Mouse (Mus musculus): ENCODE results near the gene Mfsd4b2. TPM values are rescaled to one million over a fixed set of nuclear protein-coding genes. Genes with fewer than 3 reads are reported as not detected.
"Not testable (repeated sequence)": the region's sequence is repeated elsewhere in the genome, so short reads cannot be mapped to it uniquely, and the experiment has no call there.

Gene Mfsd4b2
- polyA plus RNA-seq, 1 experiment, result not detected

DNA sequence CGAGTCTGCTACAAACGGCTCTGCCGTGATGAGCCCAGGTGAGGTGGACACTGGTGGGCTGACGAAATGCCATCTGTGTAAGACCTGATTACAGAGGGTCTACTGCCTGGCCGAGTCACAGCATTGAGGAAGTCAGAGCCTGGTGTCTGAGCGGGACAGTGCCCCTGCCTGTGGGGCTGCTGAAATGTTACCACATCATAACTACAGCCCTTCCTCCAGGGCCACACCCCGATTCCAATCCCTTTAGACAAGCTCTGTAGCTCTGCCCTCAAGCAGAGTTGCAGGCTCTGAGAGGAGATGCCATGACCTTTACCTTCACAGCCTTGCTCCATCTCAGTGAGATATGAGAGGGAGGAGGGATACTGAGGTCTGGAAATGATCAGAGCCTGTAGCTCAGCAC is 9.8 kb upstream of the Mfsd4b2 start:
- no peak overlapping the region for H3K27ac ChIP-seq (ENCODE audit: insufficient read depth, low read length)
- no peaks in the 10 kb centered on the region for H3K9me3 ChIP-seq (replicated peaks; ENCODE audit: control insufficient read depth, insufficient read depth, low read length, poor library complexity, severe bottlenecking)
- no peak for TF ChIP-seq POLR2A (IDR thresholded peaks at IDR 0.05; ENCODE audit: insufficient read depth, low read length)
- TF ChIP-seq EP300 (IDR thresholded peaks at IDR 0.05; ENCODE audit: insufficient read depth, low read depth, low read length), result no peak
- TF ChIP-seq CTCF (IDR thresholded peaks at IDR 0.05; ENCODE audit: low read depth, low read length), result no peak
- H3K9ac ChIP-seq (ENCODE audit: low read depth, poor library complexity, severe bottlenecking), result no peak overlapping the region
- no peaks in the 10 kb centered on the region for H3K27me3 ChIP-seq (ENCODE audit: control insufficient read depth, insufficient read depth, low read length, poor library complexity, severe bottlenecking)
- no peak overlapping the region for H3K4me3 ChIP-seq (ENCODE audit: low read depth, low read length)
- no peaks in the 10 kb centered on the region for H3K36me3 ChIP-seq (ENCODE audit: control insufficient read depth, insufficient read depth, low read length, poor library complexity, severe bottlenecking)
- H3K4me1 ChIP-seq (ENCODE audit: control insufficient read depth, insufficient read depth, low read length), result no peaks in the 10 kb centered on the region

GRCm38 (mm10) chr10:39924556-39924955 is 2.2 kb downstream of the Mfsd4b2 start:
- not testable (repeated sequence) for H3K27ac ChIP-seq (ENCODE audit: insufficient read depth, low read length); H3K9me3 ChIP-seq (replicated peaks; ENCODE audit: control insufficient read depth, insufficient read depth, low read length, poor library complexity, severe bottlenecking); H3K4me3 ChIP-seq (ENCODE audit: low read depth, low read length); H3K4me1 ChIP-seq (ENCODE audit: control insufficient read depth, insufficient read depth, low read length); H3K27me3 ChIP-seq (ENCODE audit: control insufficient read depth, insufficient read depth, low read length, poor library complexity, severe bottlenecking); H3K9ac ChIP-seq (ENCODE audit: low read depth, poor library complexity, severe bottlenecking); H3K36me3 ChIP-seq (ENCODE audit: control insufficient read depth, insufficient read depth, low read length, poor library complexity, severe bottlenecking)

DNA sequence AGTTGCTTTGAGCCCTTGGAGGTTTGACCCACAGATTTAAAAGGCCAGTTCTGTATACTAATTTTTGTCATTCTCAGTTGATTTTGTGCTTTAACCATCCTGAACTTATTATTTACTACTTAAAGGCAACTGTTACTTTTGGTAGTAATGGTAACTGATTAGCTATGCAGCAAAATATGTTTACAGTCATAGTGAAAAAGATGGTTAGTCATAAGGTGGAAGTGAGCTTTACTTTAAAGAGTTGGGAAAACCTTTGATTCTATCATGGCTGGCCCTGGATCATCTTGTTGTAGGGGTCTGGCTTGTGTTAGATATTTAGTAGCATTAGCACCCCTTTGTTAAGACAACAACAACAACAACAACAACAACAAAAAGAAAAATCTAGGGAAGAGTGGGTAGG is 14.1 kb downstream of the Mfsd4b2 start:
- Histone ChIP-seq H3K27me3 (ENCODE audit: control insufficient read depth, insufficient read depth, low read length, poor library complexity, severe bottlenecking) (no peaks in the 10 kb centered on the region), H3K27ac (ENCODE audit: insufficient read depth, low read length) (no peak overlapping the region), H3K36me3 (ENCODE audit: control insufficient read depth, insufficient read depth, low read length, poor library complexity, severe bottlenecking) (no peaks in the 10 kb centered on the region), H3K4me1 (ENCODE audit: control insufficient read depth, insufficient read depth, low read length) (no peaks in the 10 kb centered on the region), H3K9me3 (replicated peaks; ENCODE audit: control insufficient read depth, insufficient read depth, low read length, poor library complexity, severe bottlenecking) (peaks cover 8% of the 10 kb centered on the region; the same call in 1 of the 2 replicates), H3K4me3 (ENCODE audit: low read depth, low read length) (no peak overlapping the region), H3K9ac (ENCODE audit: low read depth, poor library complexity, severe bottlenecking) (no peak overlapping the region)
- no peak for TF ChIP-seq EP300 (IDR thresholded peaks at IDR 0.05; ENCODE audit: insufficient read depth, low read depth, low read length)
- no peak for TF ChIP-seq POLR2A (IDR thresholded peaks at IDR 0.05; ENCODE audit: insufficient read depth, low read length)

DNA sequence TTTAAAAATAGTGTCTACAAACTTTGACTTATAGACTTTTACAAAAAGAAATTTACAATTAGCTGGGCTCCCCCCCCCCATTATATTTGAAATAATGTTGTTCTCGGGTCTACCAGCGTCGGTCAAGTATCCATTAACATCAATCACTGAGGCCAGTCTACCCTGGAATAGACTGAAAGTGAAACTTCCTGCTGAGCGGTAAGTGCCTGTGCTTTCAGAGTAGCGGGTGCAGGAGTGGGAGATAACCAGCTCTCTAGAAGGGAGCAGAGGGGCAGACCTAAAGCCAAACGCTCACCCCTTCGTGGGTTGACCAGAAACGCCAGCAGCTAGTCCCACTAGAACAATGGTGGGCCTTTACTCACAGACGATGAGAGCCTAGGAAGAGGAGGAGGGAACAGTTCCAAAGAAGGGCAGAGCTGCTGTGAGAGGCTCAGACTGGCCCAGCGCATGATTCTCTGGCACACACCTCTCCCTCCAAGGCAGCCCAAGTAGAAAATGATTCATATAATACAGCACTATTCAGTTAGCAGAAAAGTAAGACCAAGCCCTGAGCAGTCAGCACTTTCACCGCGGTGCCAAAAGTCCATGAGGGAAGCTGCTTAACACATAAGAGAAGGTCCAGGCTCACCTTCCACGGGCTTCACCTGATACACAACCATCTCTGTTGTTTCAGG is 17.8 kb downstream of the Mfsd4b2 start:
- no peak overlapping the region for H3K4me3 ChIP-seq (ENCODE audit: low read depth, low read length)
- no peaks in the 10 kb centered on the region for H3K27me3 ChIP-seq (ENCODE audit: control insufficient read depth, insufficient read depth, low read length, poor library complexity, severe bottlenecking)
- H3K9me3 ChIP-seq (replicated peaks; ENCODE audit: control insufficient read depth, insufficient read depth, low read length, poor library complexity, severe bottlenecking), result no peaks in the 10 kb centered on the region
- no peaks in the 10 kb centered on the region for H3K36me3 ChIP-seq (ENCODE audit: control insufficient read depth, insufficient read depth, low read length, poor library complexity, severe bottlenecking)
- no peak overlapping the region for H3K9ac ChIP-seq (ENCODE audit: low read depth, poor library complexity, severe bottlenecking)
- no peaks in the 10 kb centered on the region for H3K4me1 ChIP-seq (ENCODE audit: control insufficient read depth, insufficient read depth, low read length)
- no peak overlapping the region for H3K27ac ChIP-seq (ENCODE audit: insufficient read depth, low read length)
- no peak for TF ChIP-seq EP300 (IDR thresholded peaks at IDR 0.05; ENCODE audit: insufficient read depth, low read depth, low read length)
- TF ChIP-seq POLR2A (IDR thresholded peaks at IDR 0.05; ENCODE audit: insufficient read depth, low read length), result no peak
- no peak for TF ChIP-seq CTCF (IDR thresholded peaks at IDR 0.05; ENCODE audit: low read depth, low read length)

- Histone ChIP-seq H3K9me3 (replicated peaks; ENCODE audit: control insufficient read depth, insufficient read depth, low read length, poor library complexity, severe bottlenecking) (no peaks in the 10 kb centered on the region), H3K4me3 (ENCODE audit: low read depth, low read length) (no peak overlapping the region), H3K9ac (ENCODE audit: low read depth, poor library complexity, severe bottlenecking) (no peak overlapping the region), H3K27ac (ENCODE audit: insufficient read depth, low read length) (no peak overlapping the region), H3K4me1 (ENCODE audit: control insufficient read depth, insufficient read depth, low read length) (no peaks in the 10 kb centered on the region), H3K36me3 (ENCODE audit: control insufficient read depth, insufficient read depth, low read length, poor library complexity, severe bottlenecking) (no peaks in the 10 kb centered on the region), H3K27me3 (ENCODE audit: control insufficient read depth, insufficient read depth, low read length, poor library complexity, severe bottlenecking) (no peaks in the 10 kb centered on the region)
- TF ChIP-seq CTCF (IDR thresholded peaks at IDR 0.05; ENCODE audit: low read depth, low read length) (no peak), POLR2A (IDR thresholded peaks at IDR 0.05; ENCODE audit: insufficient read depth, low read length) (no peak), EP300 (IDR thresholded peaks at IDR 0.05; ENCODE audit: insufficient read depth, low read depth, low read length) (no peak)
These were observed 19.7 kb downstream of the Mfsd4b2 start for GRCm38 (mm10) chr10:39906799-39907658.

DNA sequence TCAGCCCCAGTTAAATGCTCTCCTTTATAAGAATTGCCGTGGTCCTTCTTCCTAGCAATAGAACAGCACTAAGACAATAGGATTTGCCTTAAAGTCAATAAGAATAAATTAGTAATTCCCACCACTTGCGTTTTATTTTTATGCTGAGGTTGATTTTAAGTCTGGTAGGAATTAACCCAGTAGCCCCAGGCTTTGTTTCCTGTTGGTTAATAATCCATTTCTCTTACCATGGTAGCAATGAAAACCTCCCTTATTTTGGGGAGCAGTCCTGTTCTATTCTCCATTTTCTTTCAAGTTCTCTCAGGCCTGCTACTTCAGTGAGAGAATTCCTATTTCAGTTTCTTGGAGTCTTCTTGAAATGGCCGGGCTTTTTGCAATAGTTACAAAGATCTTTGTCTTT is 22.5 kb downstream of the Mfsd4b2 start:
- Histone ChIP-seq H3K27me3 (ENCODE audit: control insufficient read depth, insufficient read depth, low read length, poor library complexity, severe bottlenecking) (no peaks in the 10 kb centered on the region), H3K36me3 (ENCODE audit: control insufficient read depth, insufficient read depth, low read length, poor library complexity, severe bottlenecking) (no peaks in the 10 kb centered on the region), H3K4me3 (ENCODE audit: low read depth, low read length) (no peak overlapping the region), H3K27ac (ENCODE audit: insufficient read depth, low read length) (no peak overlapping the region), H3K4me1 (ENCODE audit: control insufficient read depth, insufficient read depth, low read length) (no peaks in the 10 kb centered on the region), H3K9me3 (replicated peaks; ENCODE audit: control insufficient read depth, insufficient read depth, low read length, poor library complexity, severe bottlenecking) (0 out of 2 replicates have a peak, but pooled peaks cover 2% of the 10 kb centered on the region), H3K9ac (ENCODE audit: low read depth, poor library complexity, severe bottlenecking) (no peak overlapping the region)
- TF ChIP-seq POLR2A (IDR thresholded peaks at IDR 0.05; ENCODE audit: insufficient read depth, low read length) (no peak), EP300 (IDR thresholded peaks at IDR 0.05; ENCODE audit: insufficient read depth, low read depth, low read length) (no peak), CTCF (IDR thresholded peaks at IDR 0.05; ENCODE audit: low read depth, low read length) (no peak)

Measured in ES-Bruce4 (cell line).